Mouse (Mus musculus) right cerebral cortex, postnatal 4 days (tissue): ENCODE results near the gene Rmi2.
A peak's percentile ranks its signal among the peaks of the same experiment; 100 is the strongest.

Experiments
- DNase-seq: peaks from one replicate; pipeline ENCODE4 v3.0.0-alpha.2; 2022

Rmi2 gene

GRCm38 (mm10) chr16:10927026-10927425 is 92.2 kb downstream of the Rmi2 start:
- no peak for DNase-seq

GRCm38 (mm10) chr16:10933372-10933771 is 98.5 kb downstream of the Rmi2 start:
- DNase-seq: peak; percentile 21

GRCm38 (mm10) chr16:10934047-10934446 is 99.2 kb downstream of the Rmi2 start:
- DNase-seq: no peak

- DNase-seq: no peak
These were observed 102.0 kb downstream of the Rmi2 start for GRCm38 (mm10) chr16:10936700-10937319.

- DNase-seq: no peak
These were observed 102.6 kb downstream of the Rmi2 start for GRCm38 (mm10) chr16:10937497-10937896.

GRCm38 (mm10) chr16:10939932-10940331 is 105.1 kb downstream of the Rmi2 start:
- DNase-seq: no peak

GRCm38 (mm10) chr16:10940661-10941060 is 105.8 kb downstream of the Rmi2 start:
- DNase-seq: no peak
